Mouse (Mus musculus) liver, adult 2 months (tissue): ENCODE measurements at regions not wholly inside any gene's neighbourhood (a gene's known extent, or its start where the extent isn't known, plus 50 kb on each side); places are given as distances from the start of the nearest gene placed in this dataset.

Source experiments
- CTCF ChIP-seq: fragments of 200-500 bp; IDR thresholded peaks from 2 replicates; pipeline ENCODE4 v1.5.1; 2011; ENCODE audit warnings: low read depth, low read length, control low read depth
- POLR2A ChIP-seq: fragments of 200-500 bp; IDR thresholded peaks from 2 replicates; pipeline ENCODE4 v1.6.1; 2011; ENCODE audit warnings: low read length, control low read depth; ENCODE audit not compliant: insufficient read depth; ENCODE audit errors: extremely low read depth

- TF ChIP-seq POLR2A (no peak), CTCF (no peak)
Observed at GRCm38 (mm10) chr8:6780983-6781382, 1675.8 kb upstream of the Slc10a2 start.
